Comparison of ENCODE assay signal across 12 mouse cellular contexts in genomic region chr1:190995548-190995947, GRCm38 (mm10). TPM values are rescaled to one million over a fixed set of nuclear protein-coding genes. Genes with fewer than 3 reads are reported as not detected.
DNase-seq lines count a peak whose midpoint lies in the region; ATAC-seq lines count a peak whose summit lies in the region.
"Had no signal": no experiment of that assay in that cellular context is flagged by ENCODE, and none has a peak within 500 bp of the region (broad histone marks: within the 10 kb centered on the region; RNA-seq: fewer than 3 reads in every experiment).

No protein-coding gene starts in this region.

- H3K9me3 ChIP-seq in heart, embryonic 11.5 days (replicated peaks; ENCODE audit: control insufficient read depth, low read length): no peaks in the 10 kb centered on the region; the same call in 1 of the 2 replicates
- H3K9me3 ChIP-seq: embryonic facial prominence, embryonic 13.5 days; G1E had no signal

- H3K36me3 ChIP-seq in heart, embryonic 11.5 days (ENCODE audit: control insufficient read depth, insufficient read depth, low read length): no peaks in the 10 kb centered on the region
- H3K36me3 ChIP-seq: embryonic facial prominence, embryonic 13.5 days had no signal

- DNase-seq in layer of hippocampus, adult 11-12 months (ENCODE audit: low spot score): peak; percentile 51
- no peak for DNase-seq in layer of hippocampus, adult 9-10 months (ENCODE audit: low spot score)
- peak; percentile 74 to 76 for DNase-seq in adrenal gland, postnatal 36 days
- peak; percentile 84 to 88 for DNase-seq in kidney, postnatal 4 days
- DNase-seq in skeletal muscle tissue, adult 2 months (ENCODE audit: low read depth, low spot score): peak; percentile 45
- no peak for DNase-seq in yolk sac, embryonic 10.5 days (ENCODE audit: low spot score)
- DNase-seq in spleen, postnatal 36 days (ENCODE audit: low spot score in 2 of 2): no peak

- H3K27me3 ChIP-seq in heart, embryonic 11.5 days (ENCODE audit: control insufficient read depth, insufficient read depth, low read length): no peaks in the 10 kb centered on the region
- H3K27me3 ChIP-seq: embryonic facial prominence, embryonic 13.5 days had no signal

- 0 out of 2 replicates have a peak overlapping the region, but pooled peaks have one; percentile 11 for H3K27ac ChIP-seq in heart, embryonic 11.5 days (ENCODE audit: low read depth, low read length)
- H3K27ac ChIP-seq: embryonic facial prominence, embryonic 13.5 days had no signal

- H3K4me1 ChIP-seq in heart, embryonic 11.5 days (ENCODE audit: control insufficient read depth, insufficient read depth, low read length): no peaks in the 10 kb centered on the region
- H3K4me1 ChIP-seq: embryonic facial prominence, embryonic 13.5 days had no signal

- no peak overlapping the region for H3K4me3 ChIP-seq in heart, embryonic 11.5 days (ENCODE audit: low read depth, low read length)
- H3K4me3 ChIP-seq: embryonic facial prominence, embryonic 13.5 days; myocyte had no signal

- no peak overlapping the region for H3K4me2 ChIP-seq in heart, embryonic 11.5 days
- H3K4me2 ChIP-seq: embryonic facial prominence, embryonic 13.5 days had no signal

- no peak for ATAC-seq in heart, embryonic 11.5 days (replicated peaks; ENCODE audit: insufficient number of reproducible peaks, low FRiP score, low TSS enrichment)

- 55% methylated on average over 7 of the region's 7 CpGs for WGBS in heart, embryonic 11.5 days (ENCODE audit: insufficient replicate concordance)

- H3K9ac ChIP-seq in heart, embryonic 11.5 days (ENCODE audit: low read depth, low read length): no peak overlapping the region
- H3K9ac ChIP-seq: embryonic facial prominence, embryonic 13.5 days had no signal

RNA-seq across cellular contexts. Expression of gene Vash2, which starts 16.5 kb away (rescaled TPM):
- under 1 TPM; 0.10 to 0.20 TPM for total RNA-seq in adrenal gland, postnatal 36 days (2021)
- 66.2 and 75.8 TPM in 2 replicates for polyA plus RNA-seq in heart, embryonic 11.5 days (2014; fragmentation: Nextera tagmentation; extraction: Ambion mirVana)
- polyA plus RNA-seq: G1E had no signal

RNA-seq across cellular contexts. Expression of gene Flvcr1, which starts 30.4 kb away (rescaled TPM):
- total RNA-seq in adrenal gland, postnatal 36 days (2021): 10 to 100 TPM; 15.5 to 16.7 TPM
- 5.4 and 5.6 TPM in 2 replicates for polyA plus RNA-seq in heart, embryonic 11.5 days (2014; fragmentation: Nextera tagmentation; extraction: Ambion mirVana)

RNA-seq across cellular contexts. Expression of gene Spata45, which starts 40.9 kb away (rescaled TPM):
- total RNA-seq in adrenal gland, postnatal 36 days (2021): not detected
- 0.86 TPM in 1 of 2 replicates, not detected in the other for polyA plus RNA-seq in heart, embryonic 11.5 days (2014; fragmentation: Nextera tagmentation; extraction: Ambion mirVana)
- total RNA-seq: G1E; left cerebral cortex, adult 8-10 months had no signal
- polyA plus RNA-seq: embryonic facial prominence, embryonic 13.5 days; G1E; myocyte had no signal

Comparison
In these comparisons a context has a peak if more than half of its experiments do, and no peak if none do; other contexts are left out.
1. DNase-seq: peak in layer of hippocampus, adult 11-12 months (single experiment), adrenal gland, postnatal 36 days (2 of 2), kidney, postnatal 4 days (2 of 2) and skeletal muscle tissue, adult 2 months (single experiment); none in layer of hippocampus, adult 9-10 months (single experiment), yolk sac, embryonic 10.5 days (single experiment) and spleen, postnatal 36 days (0 of 2).